Comparison of ENCODE assay signal across 12 mouse cellular contexts in the genomic region with DNA sequence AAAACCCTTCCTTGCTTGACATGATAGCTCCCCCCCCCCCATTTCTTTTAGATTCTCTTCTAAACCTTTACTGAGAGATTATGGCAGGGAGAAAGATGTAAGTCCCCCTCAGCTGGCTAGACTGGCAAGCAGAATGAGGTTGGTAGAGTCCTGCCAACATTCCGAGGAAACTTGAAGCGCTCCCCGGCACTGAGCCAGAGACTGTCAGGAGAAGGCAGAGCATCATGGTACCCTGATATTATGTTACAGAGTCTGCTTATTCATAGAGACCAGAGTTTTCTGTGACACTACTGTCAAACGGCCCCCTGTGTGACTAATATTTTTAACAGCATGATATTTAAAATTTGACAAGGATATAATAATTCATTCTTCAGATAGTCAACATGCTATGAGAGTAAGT.
DNase-seq lines count a peak whose midpoint lies in the region; ATAC-seq and TF ChIP-seq lines count a peak whose summit lies in the region.
"Had no signal": no experiment of that assay in that cellular context is flagged by ENCODE, and none has a peak within 500 bp of the region (broad histone marks: within the 10 kb centered on the region; RNA-seq: fewer than 3 reads in every experiment).

No protein-coding gene starts in this region.

- peak; percentile 2 for DNase-seq in adrenal gland, postnatal 10 days
- no peak for DNase-seq in adrenal gland, adult 2 months
- DNase-seq in forebrain, postnatal 0 days: peak; percentile 25
- peak; percentile 25 to 35 for DNase-seq in right cerebral cortex, postnatal 10 days (ENCODE audit: low spot score in 2 of 2)
- DNase-seq in right cerebral cortex, postnatal 25 days: no peak
- DNase-seq in mesoderm, embryonic 11.5 days (ENCODE audit: low read depth, low spot score): peak; percentile 44
- DNase-seq in spleen, postnatal 14 days (ENCODE audit: low spot score in 2 of 2): no peak
- DNase-seq: liver, postnatal 0 days had no signal

- H3K4me2 ChIP-seq in forebrain, postnatal 0 days (ENCODE audit: low read depth): no peak overlapping the region
- H3K4me2 ChIP-seq in forebrain, embryonic 15.5 days (replicated peaks): no peak overlapping the region
- H3K4me2 ChIP-seq: forebrain, embryonic 13.5 days; midbrain, embryonic 11.5 days had no signal

- H3K27ac ChIP-seq in forebrain, postnatal 0 days (ENCODE audit: low read depth, low read length): no peak overlapping the region
- H3K27ac ChIP-seq in forebrain, embryonic 15.5 days (replicated peaks): no peak overlapping the region
- H3K27ac ChIP-seq: forebrain, embryonic 13.5 days; heart, embryonic 10.5 days had no signal

- ATAC-seq in forebrain, postnatal 0 days: no peak; the same call in 1 of the 2 replicates
- no peak for ATAC-seq in forebrain, embryonic 15.5 days (replicated peaks)
- ATAC-seq: forebrain, embryonic 13.5 days; liver, postnatal 0 days had no signal

- H3K9ac ChIP-seq in forebrain, postnatal 0 days: no peak overlapping the region
- H3K9ac ChIP-seq in forebrain, embryonic 15.5 days (replicated peaks): no peak overlapping the region
- H3K9ac ChIP-seq: forebrain, embryonic 13.5 days; liver, postnatal 0 days had no signal

- H3K27me3 ChIP-seq in forebrain, postnatal 0 days (ENCODE audit: insufficient read depth, low read length): no peaks in the 10 kb centered on the region
- H3K27me3 ChIP-seq in forebrain, embryonic 15.5 days: no peaks in the 10 kb centered on the region
- H3K27me3 ChIP-seq: forebrain, embryonic 13.5 days had no signal

- no peaks in the 10 kb centered on the region for H3K4me1 ChIP-seq in forebrain, postnatal 0 days (ENCODE audit: insufficient read depth)
- no peaks in the 10 kb centered on the region for H3K4me1 ChIP-seq in forebrain, embryonic 15.5 days
- H3K4me1 ChIP-seq: forebrain, embryonic 13.5 days; heart, embryonic 10.5 days had no signal

- no peaks in the 10 kb centered on the region for H3K36me3 ChIP-seq in forebrain, postnatal 0 days (ENCODE audit: insufficient read depth)
- no peaks in the 10 kb centered on the region for H3K36me3 ChIP-seq in forebrain, embryonic 15.5 days
- H3K36me3 ChIP-seq: heart, embryonic 10.5 days had no signal

- H3K4me3 ChIP-seq in forebrain, postnatal 0 days (ENCODE audit: low read depth, low read length): no peak overlapping the region
- no peak overlapping the region for H3K4me3 ChIP-seq in forebrain, embryonic 15.5 days
- H3K4me3 ChIP-seq: forebrain, embryonic 13.5 days; heart, embryonic 10.5 days had no signal

- WGBS in forebrain, postnatal 0 days: 53% methylated on average over 4 of the region's 4 CpGs
- WGBS in forebrain, embryonic 15.5 days: 58% methylated on average over 4 of the region's 4 CpGs

- no peaks in the 10 kb centered on the region for H3K9me3 ChIP-seq in forebrain, postnatal 0 days (ENCODE audit: low read length)
- H3K9me3 ChIP-seq in forebrain, embryonic 15.5 days: no peaks in the 10 kb centered on the region
- H3K9me3 ChIP-seq: forebrain, embryonic 13.5 days; heart, embryonic 10.5 days had no signal

- TF ChIP-seq CTCF in forebrain, postnatal 0 days (IDR thresholded peaks at IDR 0.05; ENCODE audit: low read depth): no peak

Comparison
In these comparisons a context has a peak if more than half of its experiments do, and no peak if none do; other contexts are left out.
1. DNase-seq: peak in adrenal gland, postnatal 10 days (single experiment), forebrain, postnatal 0 days (single experiment), right cerebral cortex, postnatal 10 days (2 of 2) and mesoderm, embryonic 11.5 days (single experiment); none in adrenal gland, adult 2 months (single experiment), right cerebral cortex, postnatal 25 days (single experiment) and spleen, postnatal 14 days (0 of 2).